In genomic region chr8:114369038-114369976, GRCm38 (mm10) we compare ENCODE assay signal across 7 mouse cellular contexts. TPM values are rescaled to one million over a fixed set of nuclear protein-coding genes. Genes with fewer than 3 reads are reported as not detected.
DNase-seq lines count a peak whose midpoint lies in the region; ATAC-seq and TF ChIP-seq lines count a peak whose summit lies in the region.

No protein-coding gene starts in this region.

- H3K4me1 ChIP-seq in cortical plate, adult 2 months (ENCODE audit: control insufficient read depth, insufficient read depth, low read length), result no peaks in the 10 kb centered on the region
- no peaks in the 10 kb centered on the region for H3K4me1 ChIP-seq in intestine, embryonic 15.5 days (replicated peaks)
- no peaks in the 10 kb centered on the region for H3K4me1 ChIP-seq in midbrain, embryonic 13.5 days (replicated peaks)
- H3K4me1 ChIP-seq in spleen, adult 2 months (ENCODE audit: control insufficient read depth, insufficient read depth, insufficient read length), result no peaks in the 10 kb centered on the region

- H3K9ac ChIP-seq in intestine, embryonic 15.5 days, result no peak overlapping the region
- 0 out of 2 replicates have a peak overlapping the region, but pooled peaks have one; percentile 36 for H3K9ac ChIP-seq in midbrain, embryonic 13.5 days (replicated peaks)

- 37% methylated on average over 27 of the region's 27 CpGs for WGBS in intestine, embryonic 15.5 days
- WGBS in midbrain, embryonic 13.5 days, result 42% methylated on average over 27 of the region's 27 CpGs
- WGBS in spleen, adult 2 months, result 34% methylated on average over 27 of the region's 27 CpGs

- H3K4me3 ChIP-seq in cortical plate, adult 2 months (ENCODE audit: insufficient read depth, low read length), result no peak overlapping the region
- no peak overlapping the region for H3K4me3 ChIP-seq in intestine, embryonic 15.5 days (replicated peaks)
- H3K4me3 ChIP-seq in midbrain, embryonic 13.5 days (replicated peaks), result no peak overlapping the region
- H3K4me3 ChIP-seq in spleen, adult 2 months (ENCODE audit: extremely low read depth, insufficient read depth, insufficient read length), result no peak overlapping the region

- H3K9me3 ChIP-seq in intestine, embryonic 15.5 days, result no peaks in the 10 kb centered on the region
- H3K9me3 ChIP-seq in midbrain, embryonic 13.5 days, result no peaks in the 10 kb centered on the region

- H3K27me3 ChIP-seq in intestine, embryonic 15.5 days (replicated peaks), result no peaks in the 10 kb centered on the region
- H3K27me3 ChIP-seq in midbrain, embryonic 13.5 days, result no peaks in the 10 kb centered on the region
- H3K27me3 ChIP-seq in spleen, adult 2 months (ENCODE audit: control insufficient read depth, insufficient read depth, low read length), result no peaks in the 10 kb centered on the region

- TF ChIP-seq POLR2A in cortical plate, adult 2 months (IDR thresholded peaks at IDR 0.05; ENCODE audit: extremely low read depth, insufficient read depth, low read length), result no peak
- TF ChIP-seq POLR2A in spleen, adult 2 months (IDR thresholded peaks at IDR 0.05; ENCODE audit: low read depth, low read length), result no peak

- H3K36me3 ChIP-seq in intestine, embryonic 15.5 days, result no peaks in the 10 kb centered on the region
- H3K36me3 ChIP-seq in midbrain, embryonic 13.5 days, result peaks cover 13% of the 10 kb centered on the region; the same call in 1 of the 2 replicates
- H3K36me3 ChIP-seq in spleen, adult 2 months (ENCODE audit: control insufficient read depth, insufficient read depth, low read length), result no peaks in the 10 kb centered on the region

- intact Hi-C loops in left cerebral cortex, postnatal 4 days (cut with DNase I), result loop anchor here (1.0 to 10.0 kb wide), 3 partner anchors 165 to 705 kb away; partner anchors contain the start of gene Vat1l

- DNase-seq in adrenal gland, adult 18-20 months (ENCODE audit: low spot score in 2 of 2), result peak; percentile 75 to 81
- peak; percentile 46 for DNase-seq in gastrocnemius, postnatal 25 days
- DNase-seq in left cerebral cortex, postnatal 4 days, result peak; percentile 87
- peak in 1 of 2 experiments; percentile 22 for DNase-seq in spleen, adult 2 months (ENCODE audit: low read depth in 1 of 2, low spot score in 2 of 2)

- no peak for ATAC-seq in intestine, embryonic 15.5 days
- no peak for ATAC-seq in midbrain, embryonic 13.5 days

- peak; percentile 92 for TF ChIP-seq CTCF in cortical plate, adult 2 months (IDR thresholded peaks at IDR 0.05; ENCODE audit: extremely low read depth, insufficient read depth, low read length)
- peak; percentile 53; the same call in 1 of the 2 replicates for TF ChIP-seq CTCF in spleen, adult 2 months (IDR thresholded peaks at IDR 0.05; ENCODE audit: extremely low read depth, insufficient read depth, insufficient read length, insufficient replicate concordance)

- H3K4me2 ChIP-seq in intestine, embryonic 15.5 days (replicated peaks), result peak overlapping the region; percentile 29; the same call in 1 of the 2 replicates
- H3K4me2 ChIP-seq in midbrain, embryonic 13.5 days (replicated peaks), result peak overlapping the region; percentile 14

- H3K27ac ChIP-seq in cortical plate, adult 2 months (ENCODE audit: insufficient read depth, low read length), result no peak overlapping the region
- H3K27ac ChIP-seq in intestine, embryonic 15.5 days, result no peak overlapping the region
- no peak overlapping the region for H3K27ac ChIP-seq in midbrain, embryonic 13.5 days
- H3K27ac ChIP-seq in spleen, adult 2 months (ENCODE audit: insufficient read depth, low read length), result no peak overlapping the region

RNA-seq across cellular contexts. Expression of gene Clec3a, which starts 48.6 kb away (rescaled TPM):
- total RNA-seq in adrenal gland, adult 18-20 months (2021), result not detected
- not detected in 2 replicates for polyA plus RNA-seq in cortical plate, adult 2 months (2012; rRNA removed)
- total RNA-seq in gastrocnemius, postnatal 25 days (2021), result under 1 TPM; 0.51 TPM
- polyA plus RNA-seq in intestine, embryonic 15.5 days (2015; fragmentation: Nextera tagmentation; extraction: Ambion mirVana), result not detected in 2 replicates
- total RNA-seq in left cerebral cortex, postnatal 4 days (2021), result not detected
- polyA plus RNA-seq in midbrain, embryonic 13.5 days (2015; fragmentation: Nextera tagmentation; extraction: Ambion mirVana), result not detected in 2 replicates
- not detected in 2 replicates for polyA plus RNA-seq in spleen, adult 2 months (2012; rRNA removed)
